24 mouse cellular contexts compared by ENCODE assay signal in genomic region chr17:56570287-56570686, GRCm38 (mm10). TPM values are rescaled to one million over a fixed set of nuclear protein-coding genes. Genes with fewer than 3 reads are reported as not detected.
"Had no signal": no experiment of that assay in that cellular context is flagged by ENCODE, and none has a peak within 500 bp of the region (broad histone marks: within the 10 kb centered on the region; RNA-seq: fewer than 3 reads in every experiment).

No protein-coding gene starts in this region.

- H3K4me2 ChIP-seq: heart, embryonic 12.5 days; hindbrain, embryonic 12.5 days; hindbrain, embryonic 15.5 days; intestine, embryonic 15.5 days; limb, embryonic 12.5 days; liver, embryonic 11.5 days; liver, embryonic 13.5 days had no signal

- H3K27me3 ChIP-seq: heart, embryonic 12.5 days; hindbrain, embryonic 12.5 days; hindbrain, embryonic 15.5 days; intestine, embryonic 15.5 days; limb, embryonic 12.5 days; liver, embryonic 13.5 days had no signal

- H3K4me3 ChIP-seq: gastrocnemius, adult 2 months; heart, embryonic 10.5 days; heart, embryonic 12.5 days; hindbrain, embryonic 10.5 days; hindbrain, embryonic 12.5 days; hindbrain, embryonic 15.5 days; intestine, embryonic 15.5 days; left cerebral cortex, adult 2 months; limb, embryonic 10.5 days; limb, embryonic 12.5 days; liver, embryonic 13.5 days had no signal

- H3K4me1 ChIP-seq: heart, embryonic 10.5 days; heart, embryonic 12.5 days; hindbrain, embryonic 15.5 days; limb, embryonic 10.5 days; limb, embryonic 12.5 days had no signal

- DNase-seq: gastrocnemius, adult 2 months; gastrocnemius, postnatal 10 days; gastrocnemius, postnatal 25 days; heart, adult 18-20 months; heart, postnatal 10 days; heart, postnatal 4 days; kidney, adult 18-20 months; kidney, adult 8-10 months; kidney, postnatal 10 days; kidney, postnatal 25 days; kidney, postnatal 4 days; liver; liver, embryonic 13.5 days had no signal

- H3K27ac ChIP-seq: gastrocnemius, adult 2 months; heart, embryonic 10.5 days; hindbrain, embryonic 10.5 days; hindbrain, embryonic 12.5 days; hindbrain, embryonic 15.5 days; intestine, embryonic 15.5 days; left cerebral cortex, adult 2 months; limb, embryonic 10.5 days; limb, embryonic 12.5 days; liver, embryonic 13.5 days had no signal

RNA-seq across cellular contexts. Expression of gene Gm20219, which starts 16.1 kb away (rescaled TPM):
- polyA plus RNA-seq: intestine, postnatal 0 days had no signal
